Mouse (Mus musculus) liver, embryonic 14.5 days (tissue): ENCODE measurements around the gene Leng8. TPM values are rescaled to one million over a fixed set of nuclear protein-coding genes. Genes with fewer than 3 reads are reported as not detected.

Experiments used
- ATAC-seq: fragments of 200-750 bp; cut with Nextera tagmentation; 2 replicates; pipeline ENCODE4 v1.8.0; 2017; ENCODE audit warnings: moderate number of reproducible peaks, mild to moderate bottlenecking, moderate library complexity; ENCODE audit not compliant: insufficient read depth
- DNase-seq, 3 experiments: peaks; one replicate each; pipeline ENCODE4 v3.0.0-alpha.2; 2012 to 2013; ENCODE audit warnings: low read depth in 3 of 3, low spot score in 3 of 3
- H3K27ac ChIP-seq: fragments of 300-500 bp; sonication (generic); 2 replicates; pipeline ENCODE4 v1.5.1; 2014; ENCODE audit warnings: moderate library complexity, mild to moderate bottlenecking, control low read depth, inconsistent platforms
- H3K27me3 ChIP-seq: fragments of 300-500 bp; sonication (generic); 2 replicates; pipeline ENCODE4 v1.6.1; 2014; ENCODE audit warnings: mild to moderate bottlenecking, low read length, moderate library complexity; ENCODE audit not compliant: control insufficient read depth, insufficient read depth
- H3K36me3 ChIP-seq: fragments of 300-500 bp; sonication (generic); replicated peaks from 2 replicates; pipeline ENCODE4 v1.6.1; 2014; ENCODE audit warnings: low read depth; ENCODE audit not compliant: control insufficient read depth, insufficient read depth
- H3K4me1 ChIP-seq, 2 experiments: fragments of 200-500 bp in 1 of 2; fragments of 300-500 bp in 1 of 2; sonication (generic) in 1 of 2; replicated peaks; 2 replicates each; pipeline ENCODE4 v1.6.1; 2012 to 2014; ENCODE audit warnings: antibody characterized with exemption in 1 of 2, inconsistent platforms in 1 of 2, low read length in 1 of 2; ENCODE audit not compliant: control insufficient read depth in 2 of 2, insufficient read depth in 2 of 2
- H3K4me2 ChIP-seq: fragments of 300-500 bp; sonication (generic); 2 replicates; pipeline ENCODE4 v1.6.1; 2014; ENCODE audit warnings: low read depth, mild to moderate bottlenecking, control low read depth, moderate library complexity
- H3K4me3 ChIP-seq, 2 experiments: fragments of 200-500 bp in 1 of 2; fragments of 300-500 bp in 1 of 2; sonication (generic) in 1 of 2; 2 replicates each; pipeline ENCODE4 v1.5.1; 2012 to 2014; ENCODE audit warnings: low read depth in 2 of 2, low read length in 2 of 2, mild to moderate bottlenecking in 2 of 2, control low read depth in 1 of 2, inconsistent platforms in 1 of 2, moderate library complexity in 1 of 2; ENCODE audit not compliant: insufficient read depth in 1 of 2
- H3K9ac ChIP-seq: fragments of 300-500 bp; sonication (generic); replicated peaks from 2 replicates; pipeline ENCODE4 v1.6.1; 2014; ENCODE audit warnings: mild to moderate bottlenecking, control low read depth, moderate library complexity
- H3K9me3 ChIP-seq: fragments of 300-500 bp; sonication (generic); 2 replicates; pipeline ENCODE4 v1.6.1; 2016; ENCODE audit warnings: low read length, mixed read lengths; ENCODE audit not compliant: control insufficient read depth
- CTCF ChIP-seq: IDR thresholded peaks from 2 replicates; pipeline ENCODE4 v1.5.1; 2016; ENCODE audit warnings: antibody characterized with exemption, low read depth, control low read depth
- EP300 ChIP-seq: IDR thresholded peaks from 2 replicates; pipeline ENCODE4 v1.6.1; 2016; ENCODE audit warnings: antibody characterized with exemption, low read depth
- WGBS: fragments of 180-500 bp; shearing (Covaris S2); extraction: QIAGEN DNeasy Blood & Tissue Kit; methylation state at CpG from one replicate; pipeline ENCODE4 v1.1.7; 2014; ENCODE audit not compliant: insufficient replicate concordance; 5-methylcytosine and 5-hydroxymethylcytosine counted together
- polyA plus RNA-seq, 2 experiments: library from polyadenylated mRNA; depleted of rRNA in 1 of 2; stranded (reverse) in 1 of 2; unstranded in 1 of 2; fragments of >200 nt; fragmentation: Nextera tagmentation in 1 of 2; extraction: Ambion mirVana in 1 of 2; gene quantifications; 2 replicates each; pipeline versions ENCODE4 v1.2.1 to v1.2.3; 2012 to 2014

Gene Leng8
- polyA plus RNA-seq, 2 experiments: 12.5 to 52.6 TPM

GRCm38 (mm10) chr7:4126992-4127785 is 9.7 kb upstream of the Leng8 start:
- DNase-seq: no peak
- Histone ChIP-seq H3K27ac (no peak overlapping the region), H3K4me3 (no peak overlapping the region), H3K9me3 (no peaks in the 10 kb centered on the region), H3K4me2 (no peak overlapping the region), H3K27me3 (no peaks in the 10 kb centered on the region), H3K4me1 (no peaks in the 10 kb centered on the region), H3K9ac (no peak overlapping the region), H3K36me3 (no peaks in the 10 kb centered on the region)
- no peak for ATAC-seq
- 70% methylated on average over 11 of the region's 11 CpGs for WGBS
- no peak for TF ChIP-seq CTCF
- no peak for TF ChIP-seq EP300

DNA sequence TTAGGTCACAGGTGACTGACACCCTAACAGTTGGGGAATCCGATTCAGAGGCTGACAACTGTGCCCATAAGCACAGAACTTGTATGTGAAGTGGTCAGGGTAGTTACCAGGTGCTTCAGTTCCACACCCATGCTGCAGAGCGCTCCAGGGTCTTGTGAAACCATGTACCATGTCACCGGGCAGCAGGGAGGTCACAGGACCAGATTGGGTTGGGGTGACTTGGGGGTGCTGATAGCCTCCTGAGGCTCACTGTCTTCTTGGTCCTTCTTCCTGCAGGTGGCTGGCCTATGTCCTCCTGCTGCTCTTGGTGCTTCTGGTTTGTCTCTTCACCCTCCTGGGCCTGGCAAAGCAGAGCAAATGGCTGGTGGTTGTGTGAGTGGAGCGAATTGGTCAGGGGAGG is 8.9 kb upstream of the Leng8 start:
- Histone ChIP-seq H3K4me1 (no peaks in the 10 kb centered on the region), H3K4me2 (no peak overlapping the region), H3K4me3 (no peak overlapping the region), H3K9me3 (no peaks in the 10 kb centered on the region), H3K27ac (no peak overlapping the region), H3K9ac (no peak overlapping the region), H3K27me3 (no peaks in the 10 kb centered on the region), H3K36me3 (no peaks in the 10 kb centered on the region)
- WGBS: 62% methylated on average over 4 of the region's 4 CpGs
- no peak for ATAC-seq
- no peak for DNase-seq
- TF ChIP-seq CTCF: no peak
- TF ChIP-seq EP300: no peak

GRCm38 (mm10) chr7:4128860-4129259 is 8.0 kb upstream of the Leng8 start:
- Histone ChIP-seq H3K4me3 (no peak overlapping the region), H3K27me3 (no peaks in the 10 kb centered on the region), H3K4me1 (no peaks in the 10 kb centered on the region), H3K9me3 (no peaks in the 10 kb centered on the region), H3K27ac (no peak overlapping the region), H3K9ac (no peak overlapping the region), H3K4me2 (no peak overlapping the region), H3K36me3 (no peaks in the 10 kb centered on the region)
- DNase-seq: no peak
- ATAC-seq: no peak
- no peak for TF ChIP-seq EP300
- TF ChIP-seq CTCF: no peak
- 47% methylated on average over 6 of the region's 6 CpGs for WGBS

GRCm38 (mm10) chr7:4130686-4131452 is 6.0 kb upstream of the Leng8 start:
- H3K4me2 ChIP-seq: no peak overlapping the region
- peak; percentile 58 to 67 (median 58) for DNase-seq
- WGBS: 27% methylated on average over 13 of the region's 13 CpGs

DNA sequence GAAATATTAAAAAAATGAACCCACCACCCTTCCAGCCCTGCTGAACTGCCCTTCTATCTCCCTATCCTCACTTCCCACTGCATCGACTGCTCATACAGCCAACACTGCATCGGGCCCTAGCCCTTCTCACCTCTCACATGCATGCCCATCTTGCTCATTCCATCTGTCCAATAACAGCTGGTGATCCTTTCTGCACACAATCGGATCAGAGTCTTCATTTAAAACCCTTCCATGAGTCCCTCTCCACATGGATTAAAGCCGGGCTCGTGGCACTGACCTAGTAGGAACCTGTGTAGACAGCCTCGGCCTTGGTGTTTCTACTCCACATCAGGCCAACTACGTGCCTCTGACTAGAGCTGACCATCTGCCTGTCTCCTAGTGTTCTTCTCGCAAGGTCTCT is 4.9 kb upstream of the Leng8 start:
- TF ChIP-seq CTCF: no peak
- no peak for TF ChIP-seq EP300
- no peak for DNase-seq
- no peaks in the 10 kb centered on the region for H3K27me3 ChIP-seq
- no peak overlapping the region for H3K9ac ChIP-seq
- no peak overlapping the region for H3K27ac ChIP-seq
- H3K36me3 ChIP-seq: no peaks in the 10 kb centered on the region
- 74% methylated on average over 8 of the region's 8 CpGs for WGBS
- no peak for ATAC-seq
- H3K9me3 ChIP-seq: no peaks in the 10 kb centered on the region
- no peaks in the 10 kb centered on the region; a peak in 2 of 4 replicates for H3K4me1 ChIP-seq
- H3K4me2 ChIP-seq: no peak overlapping the region
- no peak overlapping the region for H3K4me3 ChIP-seq

More at GRCm38 (mm10) chr7:4130686-4131452, 6.0 kb upstream of the Leng8 start:
- peak; percentile 66 for ATAC-seq
- Histone ChIP-seq H3K4me1 (no peaks in the 10 kb centered on the region; a peak in 2 of 4 replicates), H3K9ac (no peak overlapping the region), H3K9me3 (no peaks in the 10 kb centered on the region), H3K27ac (no peak overlapping the region), H3K36me3 (no peaks in the 10 kb centered on the region), H3K27me3 (no peaks in the 10 kb centered on the region), H3K4me3 (no peak overlapping the region)
- TF ChIP-seq EP300 (no peak), CTCF (peak; percentile 94)
